Mouse (Mus musculus) cerebellum, adult 2 months (tissue): ENCODE data around the gene Klc4.

Experiments used
- CTCF ChIP-seq: fragments of 200-500 bp; IDR thresholded peaks from 2 replicates; pipeline ENCODE4 v1.5.1; 2011; ENCODE audit warnings: low read depth, mild to moderate bottlenecking, control low read depth, low read length, moderate library complexity, borderline replicate concordance; ENCODE audit not compliant: insufficient read depth
- POLR2A ChIP-seq: fragments of 200-500 bp; IDR thresholded peaks from 2 replicates; pipeline ENCODE4 v1.6.1; 2011; ENCODE audit warnings: low read length, control low read depth, borderline replicate concordance; ENCODE audit not compliant: insufficient read depth

DNA sequence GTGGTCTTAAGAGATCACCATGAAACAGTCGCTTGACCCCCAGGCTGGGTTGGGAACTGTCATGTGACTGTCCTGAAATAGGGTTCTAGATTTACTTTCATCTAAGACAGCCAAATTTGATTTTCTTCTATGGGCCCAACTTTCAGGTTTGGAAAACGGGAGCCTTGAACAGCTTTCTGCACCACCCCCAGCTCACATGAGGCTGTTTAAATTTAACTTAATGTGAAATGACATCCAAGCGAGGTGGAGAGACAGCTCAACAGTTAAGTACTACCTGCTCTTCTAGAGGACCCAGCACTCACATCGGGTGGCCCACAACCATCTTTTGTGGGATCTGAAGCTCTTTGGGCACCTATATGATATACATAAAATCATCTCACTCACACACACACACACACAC is 46.9 kb downstream of the Klc4 start:
- no peak for TF ChIP-seq POLR2A
- no peak for TF ChIP-seq CTCF
